Mouse (Mus musculus): Measurements from ENCODE around the gene Itsn2. TPM values are rescaled to one million over a fixed set of nuclear protein-coding genes. Genes with fewer than 3 reads are reported as not detected.
"Not testable (repeated sequence)": the region's sequence is repeated elsewhere in the genome, so short reads cannot be mapped to it uniquely, and the experiment has no call there.

Itsn2 gene
- total RNA-seq (2015; ENCODE audit: low replicate concordance) (49.5 and 71.7 TPM in 2 replicates), total RNA-seq (2017; ENCODE audit: low replicate concordance) (49.2 and 64.0 TPM in 2 replicates)

- peak; percentile 91 for ATAC-seq (replicated peaks; ENCODE audit: low FRiP score, poor library complexity, severe bottlenecking)
These were observed at the start of gene Itsn2, which contains the start of gene Gm3625 for GRCm38 (mm10) chr12:4592541-4593165. Gene Itsn2, plus strand, starts transcription at chr12:4592638. Gene Gm3625, minus strand, starts transcription at chr12:4592927.

- ATAC-seq (replicated peaks; ENCODE audit: low FRiP score, poor library complexity, severe bottlenecking): no peak
These were observed 48.0 kb upstream of the Itsn2 start for GRCm38 (mm10) chr12:4544400-4544919.

- ATAC-seq (replicated peaks; ENCODE audit: low FRiP score, poor library complexity, severe bottlenecking): no peak
These were observed 47.0 kb upstream of the Itsn2 start for GRCm38 (mm10) chr12:4545425-4545824.

- ATAC-seq (replicated peaks; ENCODE audit: low FRiP score, poor library complexity, severe bottlenecking): no peak
These were observed 45.9 kb upstream of the Itsn2 start for GRCm38 (mm10) chr12:4546491-4546890.

GRCm38 (mm10) chr12:4547557-4547956 lies 44.9 kb upstream of the Itsn2 start:
- no peak for ATAC-seq (replicated peaks; ENCODE audit: low FRiP score, poor library complexity, severe bottlenecking)

- ATAC-seq (replicated peaks; ENCODE audit: low FRiP score, poor library complexity, severe bottlenecking): no peak
These were observed 44.1 kb upstream of the Itsn2 start for GRCm38 (mm10) chr12:4548053-4549013.

DNA sequence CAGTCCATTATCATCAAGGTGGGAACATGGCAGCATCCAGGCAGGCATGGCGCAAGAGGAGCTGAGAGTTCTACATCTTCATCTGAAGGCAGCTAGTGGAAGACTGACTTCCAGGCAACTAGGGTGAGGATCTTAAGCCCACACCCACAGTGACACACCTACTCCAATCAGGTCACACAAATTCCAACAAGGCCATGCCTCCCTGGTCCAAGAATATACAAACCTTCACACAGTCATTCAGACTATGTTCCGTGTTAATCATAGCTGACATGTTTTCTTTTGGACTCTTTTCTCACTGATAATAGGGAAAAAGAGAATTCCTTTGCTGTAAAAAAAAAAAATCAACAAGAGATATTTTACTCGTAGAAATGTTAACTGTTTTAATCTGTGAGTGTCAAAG lies 38.7 kb upstream of the Itsn2 start:
- ATAC-seq (replicated peaks; ENCODE audit: low FRiP score, poor library complexity, severe bottlenecking): not testable (repeated sequence)

GRCm38 (mm10) chr12:4555451-4555850 lies 37.0 kb upstream of the Itsn2 start:
- ATAC-seq (replicated peaks; ENCODE audit: low FRiP score, poor library complexity, severe bottlenecking): no peak

- no peak for ATAC-seq (replicated peaks; ENCODE audit: low FRiP score, poor library complexity, severe bottlenecking)
These were observed 35.5 kb upstream of the Itsn2 start for GRCm38 (mm10) chr12:4556891-4557290.

- no peak for ATAC-seq (replicated peaks; ENCODE audit: low FRiP score, poor library complexity, severe bottlenecking)
These were observed 35.0 kb upstream of the Itsn2 start for GRCm38 (mm10) chr12:4557436-4557835.

GRCm38 (mm10) chr12:4558013-4558412 lies 34.4 kb upstream of the Itsn2 start:
- ATAC-seq (replicated peaks; ENCODE audit: low FRiP score, poor library complexity, severe bottlenecking): no peak

- no peak for ATAC-seq (replicated peaks; ENCODE audit: low FRiP score, poor library complexity, severe bottlenecking)
These were observed 33.8 kb upstream of the Itsn2 start for GRCm38 (mm10) chr12:4558475-4559279.

- ATAC-seq (replicated peaks; ENCODE audit: low FRiP score, poor library complexity, severe bottlenecking): peak; percentile 80
These were observed 20.6 kb upstream of the Itsn2 start for GRCm38 (mm10) chr12:4571864-4572263.

- ATAC-seq (replicated peaks; ENCODE audit: low FRiP score, poor library complexity, severe bottlenecking): no peak
These were observed 18.4 kb upstream of the Itsn2 start for GRCm38 (mm10) chr12:4574065-4574464.

GRCm38 (mm10) chr12:4582326-4582725 lies 10.1 kb upstream of the Itsn2 start:
- no peak for ATAC-seq (replicated peaks; ENCODE audit: low FRiP score, poor library complexity, severe bottlenecking)

- ATAC-seq (replicated peaks; ENCODE audit: low FRiP score, poor library complexity, severe bottlenecking): no peak
These were observed 4.6 kb upstream of the Itsn2 start for GRCm38 (mm10) chr12:4587846-4588245.

DNA sequence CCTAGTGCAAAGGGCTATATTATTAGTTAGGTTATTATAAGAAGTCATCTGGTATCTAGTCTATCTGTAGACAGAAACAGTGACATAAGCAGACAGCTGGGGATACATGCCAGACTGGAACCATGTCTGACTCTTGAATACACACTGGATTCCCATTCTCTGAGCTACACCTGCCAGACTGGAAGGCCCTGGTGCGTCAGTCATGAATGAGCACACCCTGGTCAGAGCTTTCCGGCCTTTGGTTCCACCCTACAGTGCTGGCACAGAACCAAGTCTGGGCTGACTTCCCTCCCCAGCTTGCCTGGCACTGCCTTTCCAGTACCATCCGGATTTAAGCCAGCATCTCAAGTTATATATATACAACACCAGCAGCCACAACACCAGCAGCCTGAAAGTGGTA lies 3.8 kb upstream of the Itsn2 start:
- ATAC-seq (replicated peaks; ENCODE audit: low FRiP score, poor library complexity, severe bottlenecking): no peak

DNA sequence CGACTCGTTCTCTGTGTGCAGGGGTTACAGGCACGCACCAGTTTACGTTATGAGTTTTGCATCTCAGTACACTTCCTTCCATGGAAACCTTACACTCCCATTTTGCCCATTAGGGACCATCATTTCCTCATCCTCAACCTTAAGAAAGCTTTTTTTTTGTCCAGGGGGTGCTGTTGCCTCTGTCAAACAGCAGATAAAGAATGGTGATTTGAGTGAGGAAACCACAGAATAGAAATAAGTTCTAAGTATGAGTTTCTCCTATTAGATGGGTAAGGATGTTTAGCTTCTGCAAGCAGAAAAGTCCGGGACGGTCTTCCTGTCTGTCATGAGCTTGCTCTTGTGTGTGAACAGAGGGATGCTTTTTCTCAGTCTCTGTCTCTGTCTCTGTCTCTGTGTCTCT lies 413 bp upstream of the Itsn2 start:
- ATAC-seq (replicated peaks; ENCODE audit: low FRiP score, poor library complexity, severe bottlenecking): no peak

GRCm38 (mm10) chr12:4593166-4593929 lies 910 bp downstream of the Itsn2 start:
- peak; percentile 77 for ATAC-seq (replicated peaks; ENCODE audit: low FRiP score, poor library complexity, severe bottlenecking)
